Mouse (Mus musculus) neural tube, embryonic 10.5 days (tissue): ENCODE measurements around the gene Vdr.

Experiments
- DNase-seq: peaks from one replicate; pipeline ENCODE4 v3.0.0-alpha.2; 2017; ENCODE audit warnings: low spot score; ENCODE audit errors: extremely low spot score

Vdr gene

DNA sequence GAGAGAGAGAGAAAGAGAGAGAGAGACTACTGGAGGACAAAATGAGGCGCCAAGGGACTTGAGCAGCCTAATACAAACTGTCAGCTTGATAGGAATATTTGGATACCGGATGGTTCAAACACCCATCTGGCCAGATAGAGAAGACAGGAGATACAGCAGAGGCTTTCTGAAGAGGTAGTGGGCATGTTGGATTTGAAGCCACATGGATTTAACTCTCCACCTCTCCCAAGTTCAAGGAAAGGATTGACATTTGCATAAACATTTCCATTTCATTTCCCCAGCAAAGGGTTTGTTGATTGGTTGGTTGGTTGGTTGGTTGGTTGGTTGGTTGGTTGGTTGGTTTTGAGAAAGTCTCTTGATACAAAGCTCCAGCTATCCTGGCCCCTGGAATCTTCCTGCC is 62.6 kb downstream of the Vdr start:
- no peak for DNase-seq

DNA sequence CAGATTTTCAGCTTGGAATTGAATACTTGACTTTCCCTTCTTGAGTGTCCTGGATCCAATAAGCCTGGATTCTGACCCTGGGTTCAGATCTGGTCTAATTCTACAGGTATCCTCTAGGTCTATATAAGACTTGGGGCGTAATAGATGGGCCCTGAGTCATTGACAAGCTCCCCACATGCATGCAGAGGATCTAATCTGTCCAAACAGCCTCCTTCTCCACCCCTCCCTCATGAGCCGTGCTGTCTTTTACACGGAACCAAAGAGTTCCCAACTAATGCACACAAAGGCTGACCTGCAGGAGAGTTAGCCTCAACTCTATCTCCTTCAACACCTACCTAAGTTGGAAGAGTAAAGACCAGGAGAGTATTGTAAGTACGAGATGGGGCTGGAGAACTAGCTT is 63.1 kb downstream of the Vdr start:
- no peak for DNase-seq

DNA sequence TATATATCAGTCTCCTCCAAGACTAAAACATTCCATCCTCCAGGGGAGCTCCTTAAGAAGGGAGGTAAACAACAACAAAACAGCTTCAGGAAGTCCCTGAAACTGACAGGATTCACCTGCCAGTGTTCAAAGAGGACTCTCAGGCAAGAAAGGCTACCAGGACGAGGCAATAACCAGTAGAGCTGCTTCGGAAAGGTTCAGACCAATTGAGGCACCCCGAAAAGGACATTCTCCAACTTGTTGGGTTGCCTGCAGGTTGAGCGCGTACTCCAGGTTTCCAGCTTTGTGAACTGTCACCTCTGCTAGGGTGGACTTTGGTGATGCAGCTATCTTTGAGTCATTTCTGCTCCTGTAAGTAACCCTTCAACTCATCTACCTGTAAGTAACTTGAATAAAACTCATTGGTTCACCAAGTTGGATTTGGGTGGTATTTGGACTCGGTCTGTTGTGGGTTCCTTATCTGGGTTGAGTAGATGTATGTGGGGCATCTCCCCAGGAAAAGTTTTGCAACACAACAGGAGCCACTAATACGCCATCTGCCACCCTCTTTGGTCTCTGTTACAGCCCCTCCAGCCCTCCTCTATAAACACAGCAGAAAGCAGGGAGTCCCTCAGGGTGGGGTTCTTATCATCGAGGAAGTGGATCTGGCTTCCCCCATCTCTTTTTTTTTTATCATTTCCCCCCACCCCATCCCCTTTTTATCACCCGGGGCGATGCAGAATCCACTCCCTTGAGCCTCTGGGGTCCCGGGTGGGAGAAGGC is 64.1 kb downstream of the Vdr start:
- DNase-seq = no peak

DNA sequence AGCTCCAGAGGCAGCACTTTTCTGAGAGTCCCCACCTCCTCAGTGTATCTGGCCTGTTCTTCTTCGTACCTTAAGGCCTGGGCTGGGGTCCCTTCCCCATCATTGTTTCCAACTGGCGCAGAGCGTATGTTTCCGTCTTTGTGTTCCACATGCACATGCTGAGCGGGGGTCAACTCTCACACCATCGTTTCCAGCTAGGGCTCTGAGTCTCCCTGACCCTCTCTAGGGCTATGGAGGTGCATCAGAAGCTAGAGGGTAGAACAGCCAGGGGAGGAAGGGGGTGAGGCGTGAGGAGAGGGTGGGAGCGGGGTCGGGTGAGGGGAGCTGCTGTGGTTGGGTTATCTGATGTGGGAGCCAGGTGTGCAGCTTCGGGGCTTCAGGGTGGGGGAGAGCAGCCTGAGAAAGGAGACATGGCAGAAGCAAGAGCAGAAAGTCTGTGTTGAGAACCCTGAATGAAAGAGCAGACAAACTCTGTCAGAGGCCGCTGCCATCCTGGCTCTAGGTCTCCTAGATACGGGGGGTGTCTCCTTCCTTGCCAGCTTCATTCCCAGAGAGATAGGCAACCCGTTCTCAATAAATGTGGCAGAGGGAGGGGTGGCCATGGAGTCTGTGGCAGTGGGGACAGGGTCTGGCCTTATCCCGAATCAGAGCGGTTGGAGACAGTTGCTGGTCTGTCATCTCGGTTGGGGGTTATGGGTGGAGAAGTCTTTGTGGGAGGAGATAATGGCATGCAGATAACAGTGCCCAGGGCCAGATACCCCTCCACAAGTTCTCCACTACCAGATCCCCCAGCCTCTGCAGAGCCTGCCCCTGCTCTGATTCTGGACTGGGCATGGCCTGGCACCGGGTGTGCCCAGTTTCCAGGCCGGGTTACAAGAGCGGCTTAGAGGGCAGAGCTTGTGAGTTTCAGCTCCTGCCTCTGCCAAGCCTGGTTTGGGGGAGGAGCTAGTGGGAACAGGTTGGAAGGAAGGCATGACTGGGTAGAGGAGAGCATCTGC is 66.1 kb downstream of the Vdr start, which contains the start of gene Hdac7:
Gene Hdac7, minus strand, starts transcription at position 466 of the 998 bp plus-strand sequence.
- no peak for DNase-seq

DNA sequence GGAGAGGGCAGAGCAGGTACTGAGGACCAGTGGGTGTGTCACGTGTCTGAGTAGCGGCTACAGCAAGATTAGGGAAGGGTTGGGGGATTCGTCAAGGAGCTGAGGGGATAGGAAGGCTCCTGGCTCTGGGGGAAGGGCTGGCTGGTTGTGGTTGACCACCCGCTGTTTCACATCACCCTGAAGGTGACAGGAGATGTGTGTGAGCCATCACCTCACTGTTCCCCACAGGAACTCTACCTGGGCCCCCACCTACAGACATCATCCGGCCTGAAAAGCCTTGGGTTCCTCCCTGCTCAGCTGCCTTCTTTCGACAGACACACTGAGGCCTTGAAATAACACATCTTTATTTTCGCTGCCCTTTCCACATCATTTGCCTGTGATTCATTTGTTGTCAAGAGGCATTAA is 67.2 kb downstream of the Vdr start:
- no peak for DNase-seq

DNA sequence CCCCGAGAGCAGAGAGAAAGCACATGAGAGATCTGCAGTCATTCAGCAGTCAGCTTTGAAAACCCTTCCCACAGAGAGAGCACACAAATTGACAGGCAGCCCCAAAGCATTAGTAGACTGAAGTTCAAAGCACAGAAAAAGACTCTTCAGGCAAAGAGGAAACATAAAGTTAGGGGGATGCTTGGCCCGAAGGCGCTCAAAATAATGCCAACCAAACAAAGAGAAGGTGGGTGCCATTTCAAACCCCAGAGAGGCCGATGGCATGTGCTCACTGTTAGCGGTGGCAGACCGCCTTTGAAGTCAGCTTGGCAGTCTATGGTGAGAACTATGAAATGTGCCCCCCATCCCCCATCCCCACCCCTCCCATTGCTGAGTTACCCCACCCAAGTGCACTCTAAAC is 68.4 kb downstream of the Vdr start:
- no peak for DNase-seq

DNA sequence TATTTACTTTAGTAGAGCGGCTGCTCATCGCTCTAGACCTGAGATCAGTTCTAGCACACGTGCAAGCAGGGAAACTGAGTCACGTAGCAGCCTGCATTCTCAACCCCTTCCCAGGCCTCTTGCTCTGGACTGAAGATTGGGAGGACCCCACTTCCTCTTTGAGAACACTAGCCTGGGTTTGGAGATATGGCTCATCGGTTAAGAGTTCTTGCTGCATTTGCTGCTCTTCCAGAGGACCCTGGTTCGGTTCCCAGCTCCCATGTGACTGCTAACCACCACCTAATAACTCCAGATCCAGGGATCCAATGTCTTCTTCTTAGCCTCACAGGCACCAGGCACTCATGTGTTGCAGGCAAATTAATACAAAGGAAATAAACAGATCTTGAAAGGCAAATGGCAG is 69.0 kb downstream of the Vdr start:
- no peak for DNase-seq

DNA sequence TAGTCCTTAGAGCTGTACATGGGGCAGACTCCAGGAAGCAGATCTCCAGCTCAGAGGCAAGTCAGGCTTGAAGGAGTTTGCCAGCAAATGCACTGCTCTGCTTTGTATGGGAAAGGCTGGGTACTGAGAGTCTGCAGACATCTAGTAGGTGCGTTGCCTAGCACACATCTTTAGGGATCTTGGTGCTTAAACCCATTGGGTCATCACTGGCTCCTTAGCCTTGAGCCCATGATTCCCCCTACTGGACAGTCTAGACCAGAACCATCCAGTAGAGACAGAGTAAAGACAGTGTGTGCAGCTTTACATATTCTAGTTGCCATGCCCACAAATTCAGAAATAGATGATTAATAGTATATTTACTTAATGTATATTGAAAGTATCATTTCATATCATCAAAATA is 69.6 kb downstream of the Vdr start:
- DNase-seq = no peak

DNA sequence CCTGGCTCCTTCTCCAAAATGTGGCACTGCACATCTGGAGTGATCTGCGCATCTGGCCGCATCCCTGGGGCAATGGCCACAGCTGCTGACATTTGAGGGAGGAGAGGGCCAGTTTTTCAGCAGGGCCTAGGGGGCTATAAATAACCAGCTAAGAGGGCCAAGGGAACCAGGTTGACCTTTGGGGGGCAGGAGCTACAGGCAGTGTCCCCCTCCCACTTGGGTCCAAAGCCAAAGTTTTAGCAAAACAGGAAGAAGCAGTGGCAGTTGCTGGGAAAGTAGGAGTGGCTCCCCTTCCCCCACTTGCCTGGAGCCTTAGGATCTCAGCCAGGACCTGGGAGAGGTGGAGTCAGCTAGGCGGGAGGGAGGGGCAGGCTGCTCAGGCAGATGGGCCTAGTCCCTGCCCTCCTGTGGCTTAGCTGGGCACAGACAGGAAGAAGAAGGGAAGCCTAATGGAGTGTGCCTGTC is 70.4 kb downstream of the Vdr start:
- peak; percentile 48 for DNase-seq

DNA sequence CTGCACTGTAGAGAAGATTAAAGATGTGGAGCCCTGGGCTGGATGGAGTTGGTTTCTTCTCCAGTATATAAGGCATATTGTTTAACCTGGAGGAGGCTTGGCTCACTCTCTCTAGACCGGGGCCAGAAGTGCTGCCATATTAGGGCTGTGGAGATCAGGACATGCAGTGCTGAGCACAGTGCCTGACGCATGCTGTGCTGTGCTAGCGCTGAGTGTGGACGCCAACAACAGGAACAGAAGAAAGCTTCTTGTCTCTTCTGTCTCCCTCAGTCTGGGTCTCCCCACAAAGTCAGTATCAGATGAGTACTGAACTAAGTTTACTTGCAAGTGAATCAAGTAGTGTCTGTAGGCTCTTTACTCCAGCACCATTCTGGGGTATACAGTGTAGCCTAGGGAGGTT is 71.0 kb downstream of the Vdr start:
- DNase-seq = no peak

DNA sequence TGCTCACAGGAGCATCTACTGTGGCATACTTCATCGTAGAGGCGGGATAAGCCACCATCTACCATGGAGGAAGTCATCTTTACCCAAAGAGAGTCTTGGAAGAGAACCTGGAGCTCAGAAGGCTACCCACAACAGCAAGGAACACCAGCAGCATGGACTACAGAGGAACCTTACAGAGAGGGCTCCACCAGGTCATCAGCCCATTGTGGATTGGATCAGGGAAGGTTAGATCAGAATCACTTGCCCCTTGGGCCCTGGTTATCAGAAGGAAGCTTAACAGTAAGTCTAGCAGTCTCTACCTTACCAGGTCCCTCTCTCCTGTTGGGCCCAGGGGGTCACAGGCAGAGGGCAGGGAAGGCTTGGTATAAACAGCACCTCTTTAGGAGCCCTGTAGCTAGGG is 71.4 kb downstream of the Vdr start:
- no peak for DNase-seq

DNA sequence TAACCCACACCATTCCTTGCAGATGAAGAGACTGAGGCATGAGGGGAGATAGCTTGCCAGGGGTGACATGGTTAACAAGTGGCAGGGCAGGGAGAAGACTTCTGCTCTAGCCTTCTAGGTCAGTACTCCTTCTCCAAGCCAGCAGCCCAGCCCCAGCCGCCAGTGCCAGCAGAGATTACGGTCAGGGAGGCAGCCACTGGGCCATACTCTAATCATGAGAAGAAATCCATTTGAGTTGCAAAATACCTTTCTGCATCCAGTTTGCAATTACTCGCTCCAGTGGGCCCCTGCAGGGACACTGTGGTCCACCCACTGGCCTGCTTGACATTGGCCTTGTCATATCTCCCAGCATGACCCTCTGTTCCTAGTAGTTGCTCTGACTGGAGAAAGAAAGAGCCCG is 72.0 kb downstream of the Vdr start:
- no peak for DNase-seq

DNA sequence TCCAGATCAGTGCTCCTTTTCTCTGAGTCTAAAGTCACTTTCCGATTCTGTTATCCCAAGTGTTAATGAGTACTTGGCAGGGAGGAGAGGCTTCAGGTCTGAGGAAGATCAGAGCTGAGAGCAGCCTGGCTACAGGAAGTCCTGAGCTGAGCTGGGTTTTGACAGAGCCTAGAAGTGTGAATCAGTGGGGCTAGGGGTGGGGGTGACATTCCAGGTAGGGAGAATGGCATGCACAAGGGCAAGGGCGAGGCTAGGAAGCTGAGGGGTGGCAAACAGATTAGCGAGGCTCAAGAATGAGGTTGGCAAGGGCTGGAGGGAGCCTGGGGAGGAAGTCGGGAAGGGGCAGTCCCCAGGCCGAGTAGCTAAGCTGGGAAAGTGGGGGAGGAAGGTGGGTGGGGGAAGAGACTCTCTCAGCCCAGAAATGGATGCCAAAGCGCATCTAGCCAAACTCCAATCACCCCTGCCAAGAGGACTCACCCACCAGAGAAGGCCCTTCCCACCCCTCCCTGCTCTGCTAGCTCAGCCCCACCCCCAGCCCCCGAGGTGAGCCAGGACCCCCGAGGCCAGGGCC is 72.9 kb downstream of the Vdr start:
- DNase-seq = no peak

DNA sequence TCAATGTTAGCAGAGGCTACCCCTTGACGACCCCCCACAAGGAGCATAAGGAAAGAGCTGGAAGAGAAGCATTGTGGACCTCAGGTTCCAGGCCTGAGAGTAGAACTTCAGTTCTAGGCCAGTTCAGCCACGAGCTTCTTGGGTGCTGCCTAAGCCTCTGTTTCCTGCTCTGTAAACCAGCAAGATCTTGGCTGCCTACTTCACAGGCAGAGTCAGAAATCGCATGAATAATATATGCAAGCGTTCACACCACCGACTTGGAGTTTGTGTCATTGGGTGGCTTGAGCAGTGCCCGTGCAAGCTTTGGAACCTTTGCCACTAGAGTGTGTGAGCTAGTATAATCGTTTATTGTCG is 73.6 kb downstream of the Vdr start:
- no peak for DNase-seq

DNA sequence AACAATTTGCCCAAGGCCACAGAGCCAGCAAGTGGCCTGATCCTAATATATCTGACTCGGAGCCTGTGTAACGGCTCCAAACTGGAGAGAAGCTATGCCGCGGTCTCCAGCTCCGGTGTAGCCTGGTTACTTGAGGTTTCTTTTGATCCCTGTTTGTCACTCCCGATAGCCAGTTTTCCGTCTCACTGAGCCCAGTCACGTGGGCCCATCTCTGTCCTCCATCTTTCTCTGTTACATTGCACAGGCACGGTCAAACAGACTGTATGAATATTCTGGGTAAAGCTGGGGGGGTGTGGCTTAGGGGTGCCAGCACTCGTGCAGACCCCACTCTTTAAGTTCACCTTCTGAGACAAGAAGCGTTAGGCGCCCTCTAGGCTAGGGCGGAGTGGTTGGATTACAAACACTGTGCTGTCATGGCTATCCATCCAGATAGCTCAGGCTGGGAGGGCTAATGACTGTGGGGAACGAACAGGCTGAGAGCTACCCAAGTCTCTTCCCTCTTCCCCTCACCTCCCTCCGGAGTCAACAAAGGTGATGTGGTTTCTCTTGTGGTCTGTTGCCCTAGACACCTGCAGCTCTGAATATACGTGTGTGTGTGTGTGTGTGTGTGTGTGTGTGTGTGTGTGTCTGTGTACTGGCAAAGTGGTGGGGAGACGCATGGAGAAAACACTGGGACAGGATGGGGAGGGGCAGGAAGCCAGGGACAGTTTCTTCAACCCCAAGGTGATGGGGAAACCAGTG is 74.1 kb downstream of the Vdr start:
- DNase-seq = no peak

DNA sequence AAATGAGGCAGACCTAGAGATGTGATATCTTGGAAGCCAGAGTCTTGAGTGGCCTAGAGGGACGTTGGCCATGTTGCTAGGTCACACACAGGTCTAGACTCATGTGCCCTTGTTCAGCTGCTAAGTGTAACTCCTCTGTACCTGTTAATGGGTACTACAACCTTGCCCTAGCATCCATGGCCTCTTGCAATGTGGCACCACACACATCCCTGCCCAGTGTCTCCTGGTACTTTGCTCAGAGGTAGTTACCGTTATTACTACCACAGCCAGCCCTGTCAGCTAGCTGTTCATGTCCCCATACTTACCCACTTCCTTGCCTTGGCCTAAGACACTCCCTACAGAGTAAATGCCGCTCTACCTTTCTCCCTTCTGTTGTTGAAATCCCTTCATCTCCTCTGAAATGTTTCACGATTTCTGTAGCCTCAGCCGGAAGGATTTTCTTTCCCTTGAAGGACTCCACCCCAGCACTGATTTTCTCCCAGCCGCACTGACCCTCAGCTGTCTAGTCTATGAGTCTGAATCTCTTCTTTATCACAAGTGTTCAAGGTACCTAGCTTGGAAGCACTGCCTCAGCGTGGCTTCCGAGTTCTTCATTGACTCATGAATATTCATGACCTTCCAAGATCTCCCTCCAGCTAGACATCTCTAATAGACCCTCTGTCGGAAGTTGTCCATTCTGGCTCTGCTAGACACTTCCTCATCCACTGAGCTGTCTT is 77.5 kb downstream of the Vdr start:
- no peak for DNase-seq

DNA sequence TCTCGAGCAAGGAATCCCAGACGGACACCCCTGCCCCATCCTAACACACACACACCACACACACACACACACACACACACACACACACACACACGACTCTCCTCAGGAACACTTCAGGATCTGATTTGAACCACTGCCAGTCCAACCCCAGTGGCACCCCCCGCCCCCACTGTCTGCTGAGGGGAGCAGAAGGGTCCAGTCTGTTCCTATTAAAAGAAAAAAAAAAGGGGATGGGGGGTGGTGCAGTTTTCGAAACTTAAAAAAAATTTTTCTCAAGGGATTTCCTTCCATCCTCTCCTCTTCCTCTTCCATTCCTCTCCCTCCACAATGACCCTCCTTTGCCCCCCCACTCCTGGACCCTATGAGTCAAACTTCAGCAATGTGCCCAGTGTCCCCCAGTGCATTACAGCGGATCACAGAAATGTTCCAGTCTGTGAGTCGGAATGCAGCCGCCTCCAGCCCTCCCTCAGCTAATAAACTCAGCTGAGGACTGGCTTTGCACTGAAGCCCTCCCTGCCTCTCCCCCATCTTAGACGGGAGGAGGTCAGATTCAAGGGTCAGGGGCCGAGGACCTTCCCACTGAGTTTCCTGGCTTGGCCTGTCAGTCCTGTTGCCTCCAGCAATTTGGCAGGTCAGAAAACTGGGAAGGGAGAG is 78.3 kb downstream of the Vdr start:
- peak; percentile 48 for DNase-seq

DNA sequence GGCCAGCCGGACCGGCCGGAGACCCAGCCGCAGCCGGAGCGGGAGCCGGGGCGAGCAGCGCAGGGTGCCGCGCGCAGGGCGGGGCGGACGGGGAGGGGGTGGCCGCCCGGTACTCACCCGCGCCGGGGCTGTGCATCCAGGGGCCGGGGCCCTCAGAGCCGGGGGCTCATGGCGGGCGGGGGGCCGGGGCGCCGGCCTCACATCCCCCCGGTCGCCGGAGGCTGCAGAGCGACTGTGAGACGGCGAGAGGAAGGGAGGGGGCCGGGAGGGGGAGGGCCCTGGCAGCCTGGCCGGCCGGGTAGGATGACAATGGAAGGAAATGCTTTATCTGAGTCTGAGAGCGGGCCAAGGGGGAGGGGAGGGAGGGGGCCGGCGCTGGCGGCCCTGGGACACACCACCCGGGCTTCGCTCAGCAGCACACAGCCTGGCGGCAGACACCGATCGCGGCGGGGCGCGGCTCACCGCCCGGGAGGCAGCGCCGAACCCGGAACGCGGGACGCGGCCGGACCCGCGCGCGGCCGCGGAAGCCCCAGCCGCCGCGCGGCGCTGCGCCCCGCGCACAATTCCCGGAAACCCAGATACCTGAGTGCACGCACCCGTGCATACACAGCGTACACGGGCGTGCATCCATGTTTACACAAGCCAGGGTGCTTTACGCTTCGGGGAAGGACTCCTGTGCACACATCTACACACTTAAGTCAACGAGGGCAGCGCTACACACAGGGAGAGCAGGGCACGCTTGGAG is 79.0 kb downstream of the Vdr start:
- DNase-seq = peak; percentile 87

DNA sequence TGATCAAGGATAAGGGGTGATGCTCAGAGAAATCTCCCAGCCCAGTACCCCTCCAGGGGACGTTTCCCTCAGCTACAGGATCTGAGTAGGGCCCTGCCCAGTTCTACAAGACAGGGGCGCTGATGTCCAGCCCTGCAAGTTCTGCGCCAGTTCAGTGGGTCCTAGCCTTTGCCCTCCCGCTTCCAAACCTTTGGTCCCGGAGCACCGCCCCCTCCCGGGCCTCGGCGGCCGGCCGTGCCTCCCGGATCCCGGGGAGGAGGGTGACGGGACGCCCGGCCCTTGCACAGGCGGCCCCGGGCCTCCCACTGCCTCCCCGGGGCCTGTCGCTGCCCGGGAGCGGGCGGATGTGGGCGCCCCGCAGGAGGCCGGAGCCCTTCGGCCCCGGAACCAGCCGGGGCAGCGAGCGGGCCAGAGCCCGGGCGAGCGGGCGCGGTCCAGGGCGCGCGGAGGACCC is 79.6 kb downstream of the Vdr start:
- peak; percentile 80 for DNase-seq
